Mouse (Mus musculus) cerebral cortex, adult 2 months (tissue): ENCODE results near the gene Dcps.

Source experiments
- WGBS: fragments of 180-500 bp; shearing (Covaris S2); methylation state at CpG from one replicate; pipeline ENCODE4 v1.1.7; 2018; 5-methylcytosine and 5-hydroxymethylcytosine counted together

The Dcps gene

GRCm38 (mm10) chr9:35131637-35132397, 44.0 kb downstream of the Dcps start:
- WGBS: 64% methylated on average over 16 of the region's 16 CpGs

- 77% methylated on average over 9 of the region's 9 CpGs for WGBS
Measured at GRCm38 (mm10) chr9:35128995-35129418, 46.9 kb downstream of the Dcps start.

- WGBS: 81% methylated on average over 3 of the region's 3 CpGs
Measured at GRCm38 (mm10) chr9:35128564-35128963, 47.3 kb downstream of the Dcps start.

- WGBS: 93% methylated on average over 5 of the region's 5 CpGs
Measured at GRCm38 (mm10) chr9:35127561-35127960, 48.3 kb downstream of the Dcps start.

- WGBS: 72% methylated on average over 6 of the region's 6 CpGs
Measured at GRCm38 (mm10) chr9:35127147-35127546, 48.7 kb downstream of the Dcps start.

- 97% methylated on average over 8 of the region's 8 CpGs for WGBS
Measured at GRCm38 (mm10) chr9:35124678-35124955, 51.2 kb downstream of the Dcps start.

- 73% methylated on average over 11 of the region's 11 CpGs for WGBS
Measured at GRCm38 (mm10) chr9:35123804-35124677, 51.8 kb downstream of the Dcps start.

- 69% methylated on average over 2 of the region's 2 CpGs for WGBS
Measured at GRCm38 (mm10) chr9:35123456-35123803, 52.4 kb downstream of the Dcps start.

- WGBS: 90% methylated on average over 5 of the region's 5 CpGs
Measured at GRCm38 (mm10) chr9:35122551-35123266, 53.2 kb downstream of the Dcps start.

- WGBS: 67% methylated on average over 6 of the region's 6 CpGs
Measured at GRCm38 (mm10) chr9:35119168-35119567, 56.7 kb downstream of the Dcps start, which contains the start of gene St3gal4. St3gal4 (minus strand) TSS chr9:35119268.

GRCm38 (mm10) chr9:35118563-35118962, 57.3 kb downstream of the Dcps start:
- WGBS: 95% methylated on average over 2 of the region's 2 CpGs

GRCm38 (mm10) chr9:35117384-35118295, 58.2 kb downstream of the Dcps start:
- WGBS: 30% methylated on average over 15 of the region's 15 CpGs

- 1% methylated on average over 81 of the region's 84 CpGs for WGBS
Measured at GRCm38 (mm10) chr9:35116391-35117381, 59.2 kb downstream of the Dcps start.

- 52% methylated on average over 4 of the region's 4 CpGs for WGBS
Measured at GRCm38 (mm10) chr9:35115804-35116203, 60.1 kb downstream of the Dcps start.

- WGBS: 67% methylated on average over 4 of the region's 4 CpGs
Measured at GRCm38 (mm10) chr9:35115299-35115698, 60.6 kb downstream of the Dcps start.

GRCm38 (mm10) chr9:35114234-35114633, 61.6 kb downstream of the Dcps start:
- 83% methylated on average over 3 of the region's 3 CpGs for WGBS

GRCm38 (mm10) chr9:35111941-35112595, 63.8 kb downstream of the Dcps start:
- WGBS: 67% methylated on average over 19 of the region's 19 CpGs

GRCm38 (mm10) chr9:35111446-35111845, 64.4 kb downstream of the Dcps start:
- WGBS: 88% methylated on average over 7 of the region's 7 CpGs

GRCm38 (mm10) chr9:35110567-35110966, 65.3 kb downstream of the Dcps start:
- WGBS: 80% methylated on average over 4 of the region's 4 CpGs
